Mouse (Mus musculus) E14TG2a.4 (cell line): ENCODE results near the gene Ccdc13.

Experiments used
- H3K27me3 ChIP-seq: 2 replicates; pipeline ENCODE4 v1.6.1; 2014; ENCODE audit warnings: low read length, control low read depth; ENCODE audit not compliant: insufficient read depth
- H3K36me3 ChIP-seq: 2 replicates; pipeline ENCODE4 v1.6.1; 2014; ENCODE audit warnings: low read length, control low read depth; ENCODE audit not compliant: insufficient read depth
- H3K4me1 ChIP-seq: replicated peaks from 2 replicates; pipeline ENCODE4 v1.6.1; 2014; ENCODE audit warnings: low read depth, low read length, control low read depth
- H3K4me3 ChIP-seq: replicated peaks from 2 replicates; pipeline ENCODE4 v1.5.1; 2014; ENCODE audit warnings: mild to moderate bottlenecking, low read length
- H3K9me3 ChIP-seq: 2 replicates; pipeline ENCODE4 v1.6.1; 2014; ENCODE audit warnings: low read length, control low read depth
- CTCF ChIP-seq: conservative IDR thresholded peaks from 2 replicates; pipeline ENCODE4 v1.5.1; 2014; ENCODE audit warnings: low read length
- NANOG ChIP-seq: IDR thresholded peaks from 2 replicates; pipeline ENCODE4 v1.6.1; 2014; ENCODE audit warnings: borderline replicate concordance, low read length, mixed read lengths
- POU5F1 ChIP-seq: IDR thresholded peaks from 2 replicates; pipeline ENCODE4 v1.6.1; 2014; ENCODE audit warnings: low read length, borderline replicate concordance

Gene Ccdc13

GRCm38 (mm10) chr9:121807947-121808346 lies 31.3 kb downstream of the Ccdc13 start:
- H3K27me3 ChIP-seq = no peaks in the 10 kb centered on the region
- no peak for TF ChIP-seq POU5F1
- no peak for TF ChIP-seq CTCF
- no peaks in the 10 kb centered on the region for H3K4me1 ChIP-seq
- H3K36me3 ChIP-seq = no peaks in the 10 kb centered on the region
- H3K4me3 ChIP-seq = no peak overlapping the region
- no peaks in the 10 kb centered on the region for H3K9me3 ChIP-seq

- TF ChIP-seq CTCF (no peak), POU5F1 (no peak), NANOG (no peak)
- Histone ChIP-seq H3K27me3 (peaks cover 2% of the 10 kb centered on the region; the same call in 1 of the 2 replicates), H3K9me3 (no peaks in the 10 kb centered on the region), H3K4me3 (no peak overlapping the region), H3K4me1 (0 out of 2 replicates have a peak, but pooled peaks cover 3% of the 10 kb centered on the region), H3K36me3 (no peaks in the 10 kb centered on the region)
These were observed 31.7 kb downstream of the Ccdc13 start for GRCm38 (mm10) chr9:121807546-121807945.

GRCm38 (mm10) chr9:121802747-121803146 lies 36.5 kb downstream of the Ccdc13 start:
- no peaks in the 10 kb centered on the region for H3K9me3 ChIP-seq
- no peaks in the 10 kb centered on the region for H3K36me3 ChIP-seq
- no peak overlapping the region for H3K4me3 ChIP-seq
- TF ChIP-seq CTCF = no peak
- no peak for TF ChIP-seq POU5F1
- TF ChIP-seq NANOG = no peak
- H3K27me3 ChIP-seq = peaks cover 30% of the 10 kb centered on the region
- peaks cover 17% of the 10 kb centered on the region for H3K4me1 ChIP-seq

- Histone ChIP-seq H3K4me3 (no peak overlapping the region), H3K36me3 (no peaks in the 10 kb centered on the region), H3K27me3 (peaks cover 51% of the 10 kb centered on the region), H3K4me1 (peaks cover 21% of the 10 kb centered on the region), H3K9me3 (no peaks in the 10 kb centered on the region)
- TF ChIP-seq POU5F1 (no peak), CTCF (no peak)
These were observed 40.3 kb downstream of the Ccdc13 start for GRCm38 (mm10) chr9:121798887-121799520.

GRCm38 (mm10) chr9:121797722-121798121 lies 41.5 kb downstream of the Ccdc13 start:
- Histone ChIP-seq H3K36me3 (no peaks in the 10 kb centered on the region), H3K27me3 (peaks cover 57% of the 10 kb centered on the region), H3K4me3 (no peak overlapping the region), H3K4me1 (peaks cover 20% of the 10 kb centered on the region), H3K9me3 (no peaks in the 10 kb centered on the region)
- TF ChIP-seq NANOG (no peak), CTCF (no peak), POU5F1 (no peak)

- H3K4me3 ChIP-seq = no peak overlapping the region
- H3K9me3 ChIP-seq = no peaks in the 10 kb centered on the region
- H3K4me1 ChIP-seq = peaks cover 23% of the 10 kb centered on the region
- TF ChIP-seq NANOG (no peak), CTCF (no peak), POU5F1 (no peak)
- peaks cover 68% of the 10 kb centered on the region for H3K27me3 ChIP-seq
- no peaks in the 10 kb centered on the region for H3K36me3 ChIP-seq
These were observed 44.2 kb downstream of the Ccdc13 start for GRCm38 (mm10) chr9:121794972-121795539.

- TF ChIP-seq NANOG = no peak
- TF ChIP-seq POU5F1 = no peak
- no peak for TF ChIP-seq CTCF
- H3K4me3 ChIP-seq = no peak within 1 kb of the TSS
These were observed 47.3 kb downstream of the Ccdc13 start, which contains the start of gene Hhatl for GRCm38 (mm10) chr9:121791757-121792521. Hhatl (minus strand) TSS chr9:121792507.

GRCm38 (mm10) chr9:121791206-121791605 lies 48.1 kb downstream of the Ccdc13 start:
- Histone ChIP-seq H3K9me3 (no peaks in the 10 kb centered on the region), H3K27me3 (peaks cover 79% of the 10 kb centered on the region), H3K4me3 (no peak overlapping the region), H3K36me3 (no peaks in the 10 kb centered on the region), H3K4me1 (peaks cover 5% of the 10 kb centered on the region)
- TF ChIP-seq POU5F1 (no peak), CTCF (no peak), NANOG (no peak)

More at GRCm38 (mm10) chr9:121791757-121792521, 47.3 kb downstream of the Ccdc13 start, which contains the start of gene Hhatl:
- peaks cover 5% of the 10 kb centered on the region for H3K4me1 ChIP-seq
- H3K9me3 ChIP-seq = no peaks in the 10 kb centered on the region
- H3K36me3 ChIP-seq = no peaks in the 10 kb centered on the region
- H3K27me3 ChIP-seq = peaks cover 79% of the 10 kb centered on the region
